Mouse (Mus musculus): ENCODE measurements around the gene Mier1. TPM values are rescaled to one million over a fixed set of nuclear protein-coding genes. Genes with fewer than 3 reads are reported as not detected.

Mier1 gene
- total RNA-seq, 2 experiments from 2014 or later = 42.5 to 44.6 TPM

Other genes starting within 250 kb of the Mier1 start
- gene Tctex1d1, start 135.8 kb upstream of the Mier1 start, total RNA-seq (2021) = under 1 TPM in 1 of 2 experiments, not detected in 1; 0.42 TPM
- 1 to 10 TPM in 1 of 2 experiments, not detected in 1; 1.2 TPM for gene Insl5, start 87.5 kb upstream of the Mier1 start, total RNA-seq (2021)
- 10 to 100 TPM; 14.3 to 14.5 TPM for gene Wdr78, start 165 bp downstream of the Mier1 start, total RNA-seq (2021)
- 10 to 100 TPM in 1 of 2 experiments, 1 to 10 TPM in 1; 8.9 to 13.6 TPM for gene Slc35d1, start 100.8 kb downstream of the Mier1 start, total RNA-seq (2021)
- not detected for gene 4921539E11Rik, start 176.5 kb downstream of the Mier1 start, total RNA-seq (2021)
- gene Oma1, start 199.4 kb downstream of the Mier1 start, total RNA-seq (2021) = 1 to 10 TPM; 9.7 to 10.0 TPM